Mouse (Mus musculus) urinary bladder, postnatal 4 days (tissue): ENCODE measurements around the gene Olfr884.

Source experiments
- DNase-seq, 2 experiments: peaks; one replicate each; pipeline ENCODE4 v3.0.0; 2021 to 2022; ENCODE audit warnings: low spot score in 2 of 2

Olfr884 gene

DNA sequence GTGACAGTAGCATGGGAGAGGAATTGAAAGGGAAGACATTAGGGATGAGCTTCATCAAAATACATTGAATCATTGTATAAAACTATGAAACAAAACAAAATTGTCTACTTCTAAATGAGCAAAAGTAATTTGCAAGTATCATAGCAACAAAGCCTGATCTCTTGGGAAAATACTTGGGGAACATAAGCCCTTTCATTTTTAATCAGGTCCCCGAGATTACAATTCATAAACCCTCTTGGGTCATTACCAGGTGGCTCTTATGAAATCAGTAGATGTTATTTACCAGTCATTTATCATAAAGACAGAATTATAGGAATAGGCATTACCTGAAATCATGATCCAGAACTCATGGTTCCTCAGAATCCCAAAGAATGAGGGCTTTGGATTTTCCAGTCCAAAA is at the start of gene Olfr884:
Gene Olfr884, plus strand, starts transcription at position 301 of the 400 bp plus-strand sequence.
- no peak for DNase-seq

DNA sequence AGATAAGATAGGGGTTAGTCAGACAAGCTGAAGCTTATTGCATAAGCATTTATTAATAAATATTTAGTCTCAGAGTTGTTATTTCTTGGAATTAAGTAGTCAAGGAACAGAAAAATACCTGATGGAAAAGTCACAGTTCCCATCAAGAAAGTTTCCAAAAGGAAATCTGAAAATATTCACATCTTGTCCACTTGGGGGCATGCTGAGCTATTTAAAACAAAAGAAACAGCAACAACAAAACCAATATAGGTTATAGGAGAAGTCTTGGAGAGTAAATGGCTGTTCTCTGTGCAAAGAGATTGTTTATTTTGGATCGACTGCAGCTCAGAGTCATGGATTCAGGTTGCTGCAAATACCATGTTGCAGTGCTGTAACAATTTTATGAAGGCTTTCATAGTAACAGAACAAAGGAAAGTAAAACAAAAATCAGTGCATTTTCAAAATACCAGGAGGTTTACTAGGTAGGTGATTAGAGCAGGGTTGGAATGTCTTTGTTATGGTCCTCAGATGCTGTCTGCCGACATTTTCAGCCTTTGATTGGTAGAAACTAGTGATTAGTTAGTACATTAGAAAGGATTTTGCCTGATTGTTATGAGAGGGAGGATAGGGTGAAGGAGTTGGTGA is 47.7 kb upstream of the Olfr884 start:
- no peak for DNase-seq

DNA sequence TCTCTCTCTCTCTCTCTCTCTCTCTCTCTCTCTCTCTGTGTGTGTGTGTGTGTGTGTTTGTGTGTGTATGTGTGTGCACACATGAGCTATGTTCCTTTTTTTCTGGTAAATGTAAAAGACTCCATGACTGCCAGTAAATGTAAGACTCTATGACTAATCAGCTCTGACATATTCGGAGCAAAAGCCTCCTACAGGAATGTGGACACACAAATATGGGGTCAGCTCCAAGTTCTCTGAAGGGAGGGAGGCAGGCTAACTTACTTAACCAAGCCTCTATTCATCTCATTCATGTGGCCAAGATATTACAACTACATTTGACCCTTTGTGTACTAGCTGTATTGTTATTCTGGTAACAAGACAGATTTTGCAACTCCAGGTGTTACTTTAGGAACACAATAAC is 46.3 kb upstream of the Olfr884 start:
- no peak for DNase-seq

DNA sequence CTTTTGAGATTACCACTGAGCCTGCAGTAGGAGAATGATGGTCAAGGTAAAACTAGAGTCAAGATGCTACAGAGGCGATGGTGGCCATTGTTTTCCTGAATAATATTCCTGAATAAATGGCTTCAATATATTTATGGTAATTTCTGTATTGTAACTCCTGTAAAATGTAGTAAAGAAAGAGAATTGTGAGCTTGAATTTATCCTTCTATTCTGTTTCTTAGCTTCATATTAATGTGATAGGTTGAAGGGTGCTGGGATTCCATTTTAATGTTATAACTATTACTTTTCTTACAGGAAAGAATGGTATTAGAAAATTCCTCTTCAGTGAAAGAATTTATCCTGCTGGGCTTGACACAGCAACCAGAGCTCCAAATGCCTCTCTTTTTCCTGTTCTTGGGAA is 20.8 kb upstream of the Olfr884 start, which contains the start of gene Olfr883:
Gene Olfr883, plus strand, starts transcription at position 301 of the 400 bp plus-strand sequence.
- DNase-seq = no peak

DNA sequence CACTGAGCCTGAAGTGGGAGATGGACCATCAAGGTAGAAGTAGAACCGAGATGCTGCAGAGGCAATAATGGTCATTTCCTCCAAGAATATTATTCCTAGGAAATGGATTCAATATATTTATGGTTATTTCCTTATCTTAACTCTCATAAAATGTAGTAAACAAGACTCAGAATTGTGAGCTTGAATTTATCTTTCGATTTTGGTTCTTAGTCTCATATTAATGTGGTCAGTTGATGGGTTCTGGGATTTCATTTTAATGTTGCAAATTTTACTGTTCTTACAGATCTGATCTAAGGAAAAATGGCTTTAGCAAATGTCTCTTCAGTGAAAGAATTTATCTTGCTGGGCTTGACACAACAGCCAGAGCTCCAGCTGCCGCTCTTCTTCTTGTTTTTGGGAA is 14.7 kb downstream of the Olfr884 start, which contains the start of gene Olfr885:
Gene Olfr885, plus strand, starts transcription at position 301 of the 400 bp plus-strand sequence.
- DNase-seq = no peak

DNA sequence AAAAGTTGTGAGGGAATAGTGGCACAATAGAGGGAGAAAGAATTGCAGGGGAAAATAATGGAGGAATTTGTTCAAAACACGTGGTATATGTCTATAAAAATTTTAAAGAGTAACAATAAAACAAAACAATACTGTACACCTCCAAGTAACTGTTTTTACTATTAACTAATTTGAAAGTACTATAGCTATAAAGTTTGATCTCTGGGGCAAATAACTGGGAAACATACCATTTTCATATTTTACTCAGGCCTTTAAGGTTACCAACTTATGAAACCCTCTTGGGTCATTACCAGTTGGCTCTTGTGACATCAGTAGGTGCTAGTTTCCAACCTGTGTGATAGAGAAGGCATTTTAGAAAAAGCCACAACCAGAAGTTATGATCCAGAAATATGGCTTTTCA is 37.4 kb downstream of the Olfr884 start, which contains the start of gene Olfr887:
Gene Olfr887, plus strand, starts transcription at position 301 of the 400 bp plus-strand sequence.
- DNase-seq = no peak
